In the genomic region with DNA sequence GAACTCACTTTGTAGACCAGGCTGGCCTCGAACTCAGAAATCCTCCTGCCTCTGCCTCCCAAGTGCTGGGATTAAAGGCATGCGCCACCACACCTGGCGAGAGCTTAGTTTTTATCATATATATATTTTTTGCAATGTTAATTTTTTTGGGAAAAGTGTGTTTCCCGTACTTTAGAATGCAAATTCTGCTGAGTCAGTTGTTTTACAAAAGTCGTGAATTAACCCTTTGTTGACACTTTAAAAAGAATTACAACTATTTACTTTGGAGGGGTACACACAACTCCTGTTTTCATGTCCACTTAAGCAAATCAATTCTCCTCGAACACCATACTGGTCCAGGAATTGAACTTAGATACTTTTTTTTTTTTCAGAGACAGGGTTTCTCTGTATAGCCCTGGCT, we compare ENCODE assay signal across 8 mouse cellular contexts. TPM values are rescaled to one million over a fixed set of nuclear protein-coding genes. Genes with fewer than 3 reads are reported as not detected.
DNase-seq lines count a peak whose midpoint lies in the region; ATAC-seq and TF ChIP-seq lines count a peak whose summit lies in the region.

No protein-coding gene starts in this region.

- peak overlapping the region; percentile 70 for H3K4me2 ChIP-seq in lung, embryonic 15.5 days
- H3K4me2 ChIP-seq in limb, embryonic 12.5 days, result peak overlapping the region; percentile 60

- H3K4me1 ChIP-seq in lung, embryonic 15.5 days, result peaks cover 28% of the 10 kb centered on the region
- peaks cover 4% of the 10 kb centered on the region; the same call in 1 of the 2 replicates for H3K4me1 ChIP-seq in embryonic fibroblast, embryonic 13.5 days (ENCODE audit: control insufficient read depth, insufficient read depth, low read length)
- peaks cover 19% of the 10 kb centered on the region for H3K4me1 ChIP-seq in limb, embryonic 12.5 days (replicated peaks)
- H3K4me1 ChIP-seq in olfactory bulb, adult 2 months (ENCODE audit: control insufficient read depth, insufficient read depth, low read length), result no peaks in the 10 kb centered on the region

- TF ChIP-seq POLR2A in embryonic fibroblast, embryonic 13.5 days (IDR thresholded peaks at IDR 0.05; ENCODE audit: low read depth, low read length), result no peak
- no peak for TF ChIP-seq POLR2A in olfactory bulb, adult 2 months (IDR thresholded peaks at IDR 0.05; ENCODE audit: insufficient read depth, low read depth, low read length)

- ATAC-seq in lung, embryonic 15.5 days (ENCODE audit: borderline replicate concordance, extremely low read depth, low FRiP score, low TSS enrichment), result no peak
- no peak for ATAC-seq in limb, embryonic 12.5 days (ENCODE audit: insufficient number of reproducible peaks, insufficient read depth, low FRiP score, low TSS enrichment, low read depth)
- ATAC-seq in megakaryocyte progenitor cell, adult 5-6 weeks (replicated peaks; ENCODE audit: poor library complexity), result no peak

- H3K4me3 ChIP-seq in lung, embryonic 15.5 days, result peak overlapping the region; percentile 99
- H3K4me3 ChIP-seq in embryonic fibroblast, embryonic 13.5 days (ENCODE audit: insufficient read depth, low read length), result peak overlapping the region; percentile 92
- peak overlapping the region; percentile 84 for H3K4me3 ChIP-seq in limb, embryonic 12.5 days (replicated peaks)
- peak overlapping the region; percentile 16; the same call in 1 of the 2 replicates for H3K4me3 ChIP-seq in olfactory bulb, adult 2 months (ENCODE audit: insufficient read depth, low read depth, low read length)

- H3K9me3 ChIP-seq in lung, embryonic 15.5 days, result no peaks in the 10 kb centered on the region
- no peaks in the 10 kb centered on the region for H3K9me3 ChIP-seq in limb, embryonic 12.5 days

- H3K36me3 ChIP-seq in lung, embryonic 15.5 days, result peaks cover 28% of the 10 kb centered on the region
- peaks cover 36% of the 10 kb centered on the region for H3K36me3 ChIP-seq in limb, embryonic 12.5 days

- no peak for DNase-seq in lung, postnatal 25 days (ENCODE audit: low spot score)
- no peak for DNase-seq in spleen, postnatal 4 days (ENCODE audit: low spot score in 2 of 2)
- no peak for DNase-seq in cerebellum, postnatal 10 days

- no peak overlapping the region for H3K27ac ChIP-seq in lung, embryonic 15.5 days
- no peak overlapping the region for H3K27ac ChIP-seq in embryonic fibroblast, embryonic 13.5 days (ENCODE audit: insufficient read depth, low read length)
- no peak overlapping the region for H3K27ac ChIP-seq in limb, embryonic 12.5 days
- H3K27ac ChIP-seq in olfactory bulb, adult 2 months (ENCODE audit: insufficient read depth, low read depth, low read length), result no peak overlapping the region

- peak overlapping the region; percentile 99; the same call in 1 of the 2 replicates for H3K9ac ChIP-seq in lung, embryonic 15.5 days
- H3K9ac ChIP-seq in limb, embryonic 12.5 days (replicated peaks), result no peak overlapping the region

- no peak for TF ChIP-seq CTCF in embryonic fibroblast, embryonic 13.5 days (IDR thresholded peaks at IDR 0.05; ENCODE audit: borderline replicate concordance, insufficient read depth, low read length)
- TF ChIP-seq CTCF in olfactory bulb, adult 2 months (IDR thresholded peaks at IDR 0.05; ENCODE audit: insufficient read depth, low read depth, low read length), result no peak

- 52% methylated on average over 6 of the region's 6 CpGs for WGBS in lung, embryonic 15.5 days
- 65% methylated on average over 6 of the region's 6 CpGs for WGBS in limb, embryonic 12.5 days
- 58% methylated on average over 6 of the region's 6 CpGs for WGBS in olfactory bulb, adult 2 months

- H3K27me3 ChIP-seq in lung, embryonic 15.5 days, result no peaks in the 10 kb centered on the region
- no peaks in the 10 kb centered on the region for H3K27me3 ChIP-seq in limb, embryonic 12.5 days

RNA-seq across cellular contexts. Expression of a gene that starts 15.3 kb away (rescaled TPM):
- polyA plus RNA-seq in lung, embryonic 15.5 days (2015; fragmentation: Nextera tagmentation; extraction: Ambion mirVana), result 115 and 120 TPM in 2 replicates
- polyA plus RNA-seq in embryonic fibroblast, embryonic 13.5 days (2011; ENCODE audit: insufficient read length, low read depth, missing spikeins), result 63.2 and 65.1 TPM in 2 replicates
- polyA plus RNA-seq in limb, embryonic 12.5 days (2016; fragmentation: Nextera tagmentation; extraction: Ambion mirVana), result 202 and 207 TPM in 2 replicates
- not detected in 2 replicates for polyA plus RNA-seq in olfactory bulb, adult 2 months (2012; ENCODE audit: insufficient read depth, insufficient read length, low replicate concordance, missing spikeins)
- total RNA-seq in megakaryocyte progenitor cell, adult 5-6 weeks (2015), result 56.3 and 69.5 TPM in 2 replicates
- 45.0 and 69.6 TPM in 2 replicates for total RNA-seq in megakaryocyte progenitor cell, adult 5-6 weeks (2017)

RNA-seq across cellular contexts. Expression of a gene that starts 15.4 kb away (rescaled TPM):
- 122 TPM in 2 replicates for polyA plus RNA-seq in lung, embryonic 15.5 days (2015; fragmentation: Nextera tagmentation; extraction: Ambion mirVana)
- polyA plus RNA-seq in embryonic fibroblast, embryonic 13.5 days (2011; ENCODE audit: insufficient read length, low read depth, missing spikeins), result 108 and 127 TPM in 2 replicates
- 240 and 250 TPM in 2 replicates for polyA plus RNA-seq in limb, embryonic 12.5 days (2016; fragmentation: Nextera tagmentation; extraction: Ambion mirVana)
- polyA plus RNA-seq in olfactory bulb, adult 2 months (2012; ENCODE audit: insufficient read depth, insufficient read length, low replicate concordance, missing spikeins), result 76.6 and 106 TPM in 2 replicates
- total RNA-seq in megakaryocyte progenitor cell, adult 5-6 weeks (2015), result 113 and 117 TPM in 2 replicates
- total RNA-seq in megakaryocyte progenitor cell, adult 5-6 weeks (2017), result 62.3 and 78.3 TPM in 2 replicates

Comparison
In these comparisons a context has a peak if more than half of its experiments do, and no peak if none do; other contexts are left out.
1. H3K4me3 ChIP-seq: peak in every context shown above with its lines; median percentile 99 in lung, embryonic 15.5 days; 92 in embryonic fibroblast, embryonic 13.5 days; 84 in limb, embryonic 12.5 days; 16 in olfactory bulb, adult 2 months.